Mouse (Mus musculus) hindbrain, embryonic 16.5 days (tissue): ENCODE measurements around the gene Adprm. TPM values are rescaled to one million over a fixed set of nuclear protein-coding genes. Genes with fewer than 3 reads are reported as not detected.
"Not testable (repeated sequence)": the region's sequence is repeated elsewhere in the genome, so short reads cannot be mapped to it uniquely, and the experiment has no call there.

Source experiments
- ATAC-seq: fragments of 200-750 bp; cut with Nextera tagmentation; 2 replicates; pipeline ENCODE4 v1.8.0; 2017; ENCODE audit warnings: moderate TSS enrichment, moderate library complexity
- H3K27ac ChIP-seq: fragments of 300-500 bp; sonication (generic); 2 replicates; pipeline ENCODE4 v1.5.1; 2014; ENCODE audit warnings: low read depth, mild to moderate bottlenecking, control low read depth, low read length, moderate library complexity
- H3K27me3 ChIP-seq: fragments of 300-500 bp; sonication (generic); replicated peaks from 2 replicates; pipeline ENCODE4 v1.6.1; 2014; ENCODE audit warnings: low read length; ENCODE audit not compliant: control insufficient read depth, insufficient read depth
- H3K36me3 ChIP-seq: fragments of 300-500 bp; sonication (generic); 2 replicates; pipeline ENCODE4 v1.6.1; 2014; ENCODE audit warnings: mild to moderate bottlenecking, low read length, moderate library complexity, mixed read lengths; ENCODE audit not compliant: control insufficient read depth, insufficient read depth
- H3K4me1 ChIP-seq: fragments of 300-500 bp; sonication (generic); 2 replicates; pipeline ENCODE4 v1.6.1; 2014; ENCODE audit warnings: low read depth, low read length; ENCODE audit not compliant: control insufficient read depth, insufficient read depth
- H3K4me2 ChIP-seq: fragments of 300-500 bp; sonication (generic); 2 replicates; pipeline ENCODE4 v1.6.1; 2014; ENCODE audit warnings: mild to moderate bottlenecking, low read length, control low read depth, moderate library complexity
- H3K4me3 ChIP-seq: fragments of 300-500 bp; sonication (generic); 2 replicates; pipeline ENCODE4 v1.5.1; 2014; ENCODE audit warnings: mild to moderate bottlenecking, low read length, control low read depth, moderate library complexity
- H3K9ac ChIP-seq: fragments of 300-500 bp; sonication (generic); 2 replicates; pipeline ENCODE4 v1.6.1; 2014; ENCODE audit warnings: low read depth, mild to moderate bottlenecking, control low read depth, low read length, moderate library complexity
- H3K9me3 ChIP-seq: fragments of 300-500 bp; sonication (generic); 2 replicates; pipeline ENCODE4 v1.6.1; 2014; ENCODE audit warnings: mild to moderate bottlenecking, low read length, moderate library complexity; ENCODE audit not compliant: control insufficient read depth
- WGBS: fragments of 180-500 bp; shearing (Covaris S2); extraction: QIAGEN DNeasy Blood & Tissue Kit; methylation state at CpG from one replicate; pipeline ENCODE4 v1.1.7; 2014; 5-methylcytosine and 5-hydroxymethylcytosine counted together
- polyA plus RNA-seq: library from polyadenylated mRNA; unstranded; fragments of >200 nt; fragmentation: Nextera tagmentation; extraction: Ambion mirVana; gene quantifications from 2 replicates; pipeline ENCODE4 v1.2.1, GENCODE M21; 2015

The Adprm gene
- polyA plus RNA-seq, 1 experiment from 2014 or later, result 30.3 TPM

DNA sequence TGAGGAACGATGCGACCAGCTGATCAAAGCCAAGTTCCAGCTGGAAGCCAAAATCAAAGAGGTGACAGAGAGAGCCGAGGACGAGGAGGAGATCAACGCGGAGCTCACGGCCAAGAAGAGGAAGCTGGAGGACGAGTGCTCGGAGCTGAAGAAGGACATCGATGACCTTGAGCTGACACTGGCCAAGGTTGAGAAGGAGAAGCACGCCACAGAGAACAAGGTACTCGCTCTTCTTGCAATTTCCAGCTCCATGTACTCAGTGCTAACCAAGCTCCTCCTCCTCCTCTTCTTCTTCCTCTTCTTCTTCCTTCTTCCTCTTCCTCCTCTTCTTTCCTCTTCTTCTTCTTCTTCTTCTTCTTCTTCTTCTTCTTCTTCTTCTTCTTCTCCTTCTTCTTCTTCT is 40.0 kb upstream of the Adprm start:
- not testable (repeated sequence) for H3K4me2 ChIP-seq, ATAC-seq, H3K27ac ChIP-seq, H3K36me3 ChIP-seq, H3K4me3 ChIP-seq, H3K9ac ChIP-seq, H3K27me3 ChIP-seq, H3K4me1 ChIP-seq, H3K9me3 ChIP-seq
- 90% methylated on average over 12 of the region's 12 CpGs for WGBS

DNA sequence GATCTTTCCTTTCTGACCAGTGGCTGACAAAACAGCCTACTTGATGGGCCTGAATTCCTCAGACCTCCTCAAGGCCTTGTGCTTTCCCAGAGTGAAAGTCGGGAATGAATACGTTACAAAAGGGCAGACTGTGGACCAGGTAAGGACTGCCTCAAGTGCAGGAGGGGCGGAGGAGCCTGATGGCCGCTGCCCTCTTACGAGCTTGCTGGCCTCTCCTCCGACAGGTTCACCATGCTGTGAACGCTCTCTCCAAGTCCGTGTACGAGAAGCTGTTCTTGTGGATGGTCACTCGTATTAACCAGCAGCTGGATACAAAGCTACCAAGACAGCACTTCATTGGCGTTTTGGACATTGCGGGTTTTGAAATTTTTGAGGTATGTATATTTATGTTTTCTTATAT is 34.8 kb upstream of the Adprm start:
- 91% methylated on average over 12 of the region's 12 CpGs for WGBS
- Histone ChIP-seq H3K4me1 (no peaks in the 10 kb centered on the region), H3K27ac (no peak overlapping the region), H3K4me3 (no peak overlapping the region), H3K4me2 (no peak overlapping the region), H3K36me3 (no peaks in the 10 kb centered on the region), H3K9ac (no peak overlapping the region), H3K9me3 (no peaks in the 10 kb centered on the region), H3K27me3 (peaks cover 4% of the 10 kb centered on the region; the same call in 1 of the 2 replicates)
- ATAC-seq, result no peak

DNA sequence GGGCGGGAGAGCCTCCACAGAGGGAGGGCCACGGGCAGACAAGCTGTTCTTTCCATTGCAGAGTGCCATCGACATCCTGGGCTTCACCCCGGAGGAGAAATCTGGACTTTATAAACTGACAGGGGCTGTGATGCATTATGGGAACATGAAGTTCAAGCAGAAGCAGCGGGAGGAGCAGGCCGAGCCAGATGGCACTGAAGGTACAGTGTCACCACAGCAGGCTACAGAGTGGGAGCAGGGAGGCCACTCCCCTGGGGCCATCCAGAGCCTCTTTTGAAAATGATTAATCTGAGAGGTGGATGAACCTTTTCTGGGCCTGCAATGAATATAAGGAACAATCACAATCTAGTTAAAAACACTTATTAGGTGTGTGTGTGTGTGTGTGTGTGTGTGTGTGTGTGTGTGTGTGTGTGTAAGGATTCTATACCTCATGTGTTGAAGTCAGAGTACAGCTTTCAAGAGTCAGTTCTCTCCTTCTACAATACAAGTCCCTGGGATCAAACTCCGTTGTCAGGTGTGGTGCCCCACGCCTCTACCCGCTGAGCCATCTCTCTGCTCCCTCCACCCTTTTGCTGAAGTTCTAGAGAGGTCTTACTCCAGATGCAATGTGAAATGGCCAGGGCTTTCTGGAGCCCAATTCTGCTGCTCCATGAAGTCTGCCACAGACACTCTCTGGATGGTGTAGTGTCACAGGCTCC is 34.2 kb upstream of the Adprm start:
- ATAC-seq, result no peak
- no peak overlapping the region for H3K9ac ChIP-seq
- H3K9me3 ChIP-seq, result no peaks in the 10 kb centered on the region
- H3K4me3 ChIP-seq, result no peak overlapping the region
- H3K27ac ChIP-seq, result no peak overlapping the region
- peaks cover 4% of the 10 kb centered on the region; the same call in 1 of the 2 replicates for H3K27me3 ChIP-seq
- H3K4me1 ChIP-seq, result no peaks in the 10 kb centered on the region
- H3K4me2 ChIP-seq, result no peak overlapping the region
- H3K36me3 ChIP-seq, result no peaks in the 10 kb centered on the region
- WGBS, result 60% methylated on average over 9 of the region's 9 CpGs

DNA sequence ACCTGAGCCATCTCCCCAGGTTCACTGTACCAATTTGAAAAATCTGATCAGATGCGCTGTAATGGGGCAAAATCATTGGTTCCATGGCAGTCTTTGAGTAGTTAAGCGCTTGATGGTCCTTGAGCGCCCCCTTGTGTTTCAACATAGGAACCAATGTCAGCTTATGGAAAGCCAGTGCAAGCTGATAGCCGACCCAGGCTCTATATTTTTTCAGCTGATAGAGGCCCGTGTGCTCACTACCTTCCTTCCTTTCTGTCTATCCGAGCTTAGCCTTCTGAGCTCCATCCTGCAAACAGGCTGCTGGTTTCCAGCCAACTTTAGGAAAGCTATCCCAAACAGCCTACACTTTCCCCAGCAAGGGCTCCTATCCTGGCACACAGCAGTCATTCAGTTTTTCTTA is 33.1 kb upstream of the Adprm start:
- ATAC-seq, result no peak

DNA sequence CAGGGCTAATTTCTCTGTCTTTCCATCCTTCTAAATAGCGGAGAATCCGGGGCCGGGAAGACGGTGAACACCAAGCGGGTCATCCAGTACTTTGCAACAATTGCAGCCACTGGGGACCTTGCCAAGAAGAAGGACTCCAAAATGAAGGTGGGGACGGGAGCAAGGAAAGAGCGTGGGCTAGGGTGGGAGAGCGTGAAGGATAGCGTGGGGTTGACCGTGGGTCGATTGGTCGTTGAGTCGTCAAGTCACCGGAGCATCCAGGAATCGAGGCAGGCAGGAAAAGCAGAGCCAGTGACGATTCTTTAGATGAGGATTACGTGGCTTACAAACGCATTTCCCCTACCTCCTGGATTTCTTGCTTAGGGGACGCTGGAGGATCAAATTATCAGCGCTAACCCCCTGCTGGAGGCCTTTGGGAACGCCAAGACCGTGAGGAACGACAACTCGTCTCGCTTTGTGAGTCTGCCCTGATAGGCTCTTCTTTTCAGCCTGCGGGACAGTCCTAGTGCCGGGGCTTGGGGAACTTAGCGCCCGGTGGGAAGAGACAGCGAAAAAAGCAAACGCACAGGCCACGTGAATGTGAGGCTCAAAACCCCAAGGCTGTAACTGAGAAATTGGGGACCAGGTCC is 31.4 kb upstream of the Adprm start:
- no peak for ATAC-seq
- H3K27ac ChIP-seq, result no peak overlapping the region
- H3K4me3 ChIP-seq, result no peak overlapping the region
- no peaks in the 10 kb centered on the region for H3K9me3 ChIP-seq
- H3K9ac ChIP-seq, result no peak overlapping the region
- H3K27me3 ChIP-seq, result peaks cover 4% of the 10 kb centered on the region; the same call in 1 of the 2 replicates
- no peaks in the 10 kb centered on the region for H3K4me1 ChIP-seq
- 0 out of 2 replicates have a peak overlapping the region, but pooled peaks have one; percentile 21 for H3K4me2 ChIP-seq
- 43% methylated on average over 32 of the region's 32 CpGs for WGBS
- no peaks in the 10 kb centered on the region for H3K36me3 ChIP-seq

More for the DNA sequence above, 33.1 kb upstream of the Adprm start:
- Histone ChIP-seq H3K4me1 (no peaks in the 10 kb centered on the region), H3K36me3 (no peaks in the 10 kb centered on the region), H3K4me3 (no peak overlapping the region), H3K9ac (no peak overlapping the region), H3K9me3 (no peaks in the 10 kb centered on the region), H3K27me3 (peaks cover 4% of the 10 kb centered on the region; the same call in 1 of the 2 replicates), H3K27ac (no peak overlapping the region), H3K4me2 (no peak overlapping the region)
- WGBS, result under 1% methylated on average over 6 of the region's 6 CpGs

DNA sequence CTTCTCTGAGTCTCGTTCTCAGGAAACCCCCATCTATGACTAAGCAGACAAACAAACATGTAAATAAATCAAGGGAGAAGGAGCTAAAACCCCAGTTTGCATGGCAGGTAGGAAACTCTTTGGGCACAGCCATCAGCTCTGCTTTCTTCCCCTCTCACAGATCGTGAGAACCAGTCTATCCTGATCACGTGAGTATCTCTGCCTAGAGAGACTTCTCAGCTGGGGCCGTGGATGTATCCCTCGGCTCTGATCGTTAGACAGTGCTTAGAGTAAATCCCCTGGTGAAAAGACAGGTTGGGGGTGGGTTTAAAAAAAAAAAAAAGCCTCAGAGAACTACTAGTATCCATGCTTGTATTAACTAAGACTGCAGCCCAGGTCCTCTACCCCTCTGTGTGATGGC is 30.8 kb upstream of the Adprm start:
- H3K27me3 ChIP-seq, result peaks cover 4% of the 10 kb centered on the region; the same call in 1 of the 2 replicates
- H3K9ac ChIP-seq, result no peak overlapping the region
- no peak overlapping the region for H3K27ac ChIP-seq
- H3K4me3 ChIP-seq, result no peak overlapping the region
- H3K36me3 ChIP-seq, result no peaks in the 10 kb centered on the region
- no peaks in the 10 kb centered on the region for H3K4me1 ChIP-seq
- H3K4me2 ChIP-seq, result no peak overlapping the region
- WGBS, result 72% methylated on average over 6 of the region's 6 CpGs
- ATAC-seq, result no peak
- H3K9me3 ChIP-seq, result no peaks in the 10 kb centered on the region

DNA sequence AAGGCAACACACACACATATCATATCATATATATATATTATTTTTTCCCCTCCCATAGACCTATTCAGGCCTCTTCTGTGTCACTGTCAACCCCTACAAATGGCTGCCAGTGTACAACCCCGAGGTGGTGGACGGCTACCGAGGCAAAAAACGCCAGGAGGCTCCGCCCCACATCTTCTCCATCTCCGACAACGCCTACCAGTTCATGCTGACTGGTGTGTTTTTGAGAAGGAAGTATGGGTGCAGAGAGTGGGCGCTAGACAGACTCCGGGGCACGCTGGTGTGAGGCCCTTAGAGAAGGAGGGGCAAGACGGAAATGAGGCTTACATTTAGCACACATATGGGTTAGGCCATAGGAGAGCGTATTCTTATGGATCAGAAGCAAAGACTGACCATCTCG is 30.4 kb upstream of the Adprm start:
- no peak for ATAC-seq
- no peak overlapping the region for H3K4me2 ChIP-seq

DNA sequence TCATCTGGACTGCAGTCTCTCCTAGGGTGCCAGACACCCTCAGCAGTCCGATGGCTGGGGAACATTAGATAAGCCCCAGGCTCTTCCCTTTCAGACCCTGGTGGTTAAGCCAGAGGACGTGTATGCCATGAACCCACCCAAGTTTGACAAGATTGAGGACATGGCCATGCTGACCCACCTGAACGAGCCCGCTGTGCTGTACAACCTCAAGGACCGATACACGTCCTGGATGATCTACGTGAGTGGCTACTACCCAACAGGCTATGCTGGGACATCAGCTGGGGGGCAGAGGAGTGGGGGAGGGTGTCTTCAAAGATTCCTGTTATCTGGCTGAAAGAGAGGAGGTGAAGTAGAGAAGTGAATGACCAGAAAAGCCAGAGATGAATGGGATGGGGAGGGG is 29.8 kb upstream of the Adprm start:
- no peaks in the 10 kb centered on the region for H3K36me3 ChIP-seq
- H3K4me2 ChIP-seq, result no peak overlapping the region
- no peak overlapping the region for H3K27ac ChIP-seq
- ATAC-seq, result no peak
- H3K9ac ChIP-seq, result no peak overlapping the region
- no peaks in the 10 kb centered on the region for H3K9me3 ChIP-seq
- peaks cover 4% of the 10 kb centered on the region; the same call in 1 of the 2 replicates for H3K27me3 ChIP-seq
- H3K4me1 ChIP-seq, result no peaks in the 10 kb centered on the region
- 87% methylated on average over 7 of the region's 7 CpGs for WGBS
- no peak overlapping the region for H3K4me3 ChIP-seq

More for the DNA sequence above, 30.4 kb upstream of the Adprm start:
- Histone ChIP-seq H3K4me3 (no peak overlapping the region), H3K36me3 (no peaks in the 10 kb centered on the region), H3K9ac (no peak overlapping the region), H3K27me3 (peaks cover 4% of the 10 kb centered on the region; the same call in 1 of the 2 replicates), H3K27ac (no peak overlapping the region), H3K9me3 (no peaks in the 10 kb centered on the region), H3K4me1 (no peaks in the 10 kb centered on the region)
- WGBS, result 84% methylated on average over 13 of the region's 13 CpGs

DNA sequence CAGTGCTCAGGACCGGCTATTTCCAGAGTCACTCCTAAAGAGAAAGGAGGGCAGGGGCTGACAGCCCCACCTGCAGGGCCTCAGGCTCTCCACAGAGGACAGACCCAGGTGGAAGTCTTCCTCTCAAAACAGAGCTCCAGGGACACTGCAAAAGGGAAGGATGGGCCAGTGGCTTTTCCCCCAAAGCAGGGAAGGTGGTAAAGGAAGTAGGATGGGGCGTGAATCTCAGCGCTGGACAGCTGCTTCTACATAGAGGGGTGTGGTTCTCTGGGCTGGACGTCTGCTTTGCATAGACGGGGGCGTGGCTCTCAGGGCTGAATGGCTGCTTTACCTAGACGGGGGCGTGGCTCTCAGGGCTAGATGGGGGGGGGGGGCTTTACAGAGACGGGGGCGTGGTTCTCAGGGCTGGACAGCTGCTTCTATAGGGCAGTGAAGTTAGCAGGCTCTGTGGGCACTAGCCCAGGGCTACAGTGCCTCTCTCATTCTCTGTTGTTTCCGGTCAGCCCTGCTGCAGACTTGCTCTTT is 28.8 kb upstream of the Adprm start:
- Histone ChIP-seq H3K9ac (no peak overlapping the region), H3K27me3 (peaks cover 4% of the 10 kb centered on the region; the same call in 1 of the 2 replicates), H3K4me2 (no peak overlapping the region), H3K9me3 (no peaks in the 10 kb centered on the region), H3K4me3 (no peak overlapping the region), H3K36me3 (no peaks in the 10 kb centered on the region), H3K4me1 (no peaks in the 10 kb centered on the region), H3K27ac (no peak overlapping the region)
- 2% methylated on average over 10 of the region's 11 CpGs for WGBS
- ATAC-seq, result 0 out of 2 replicates have a peak, but pooled peaks have one; percentile 28
